Mouse (Mus musculus) heart, postnatal 25 days (tissue): ENCODE data around the gene Mbnl2. TPM values are rescaled to one million over a fixed set of nuclear protein-coding genes. Genes with fewer than 3 reads are reported as not detected.
A peak's percentile ranks its signal among the peaks of the same experiment; 100 is the strongest.

Experiments
- DNase-seq: peaks from one replicate; pipeline ENCODE4 v3.0.0; 2022; ENCODE audit warnings: low spot score
- intact Hi-C: fragments of 180-260 bp; cut with DNase I; formaldehyde crosslinking; loops from one replicate; pipeline ENCODE4 v1.15.1; 2025
- total RNA-seq, 2 experiments: library from RNA; stranded (reverse); gene quantifications; 2 replicates each; pipeline ENCODE4 v1.2.3; 2021

The Mbnl2 gene
- total RNA-seq, 2 experiments from 2014 or later, result 234 to 252 TPM

GRCm38 (mm10) chr14:120370044-120370443 is 94.6 kb downstream of the Mbnl2 start:
- no peak for DNase-seq
- intact Hi-C loops, result no loop called here

- intact Hi-C loops, result no loop called here
- DNase-seq, result no peak
Observed at GRCm38 (mm10) chr14:120370631-120371030, 95.2 kb downstream of the Mbnl2 start.

GRCm38 (mm10) chr14:120371174-120371573 is 95.7 kb downstream of the Mbnl2 start:
- no peak for DNase-seq
- intact Hi-C loops, result no loop called here

- intact Hi-C loops, result no loop called here
- DNase-seq, result no peak
Observed at GRCm38 (mm10) chr14:120373026-120374024, 97.9 kb downstream of the Mbnl2 start.

- no peak for DNase-seq
- intact Hi-C loops, result no loop called here
Observed at GRCm38 (mm10) chr14:120374786-120375185, 99.3 kb downstream of the Mbnl2 start.

- no peak for DNase-seq
- intact Hi-C loops, result no loop called here
Observed at GRCm38 (mm10) chr14:120377192-120377591, 101.7 kb downstream of the Mbnl2 start.

GRCm38 (mm10) chr14:120378002-120378401 is 102.5 kb downstream of the Mbnl2 start:
- DNase-seq, result no peak
- intact Hi-C loops, result no loop called here

GRCm38 (mm10) chr14:120379716-120380115 is 104.2 kb downstream of the Mbnl2 start:
- intact Hi-C loops, result loop anchor here (10.0 kb wide), 1 partner anchor 45 kb away; no protein-coding TSS in a partner anchor
- peak; percentile 69 for DNase-seq

GRCm38 (mm10) chr14:120381378-120382134 is 106.1 kb downstream of the Mbnl2 start:
- intact Hi-C loops, result loop anchor here (10.0 kb wide), 1 partner anchor 47 kb away; no protein-coding TSS in a partner anchor

GRCm38 (mm10) chr14:120382179-120382578 is 106.7 kb downstream of the Mbnl2 start:
- no peak for DNase-seq
- intact Hi-C loops, result loop anchor here (10.0 kb wide), 1 partner anchor 47 kb away; no protein-coding TSS in a partner anchor

More at GRCm38 (mm10) chr14:120381378-120382134, 106.1 kb downstream of the Mbnl2 start:
- DNase-seq, result no peak

GRCm38 (mm10) chr14:120383186-120383851 is 107.8 kb downstream of the Mbnl2 start:
- DNase-seq, result no peak
- intact Hi-C loops, result loop anchor here (10.0 kb wide), 1 partner anchor 49 kb away; no protein-coding TSS in a partner anchor

- intact Hi-C loops, result loop anchor here (10.0 kb wide), 1 partner anchor 50 kb away; no protein-coding TSS in a partner anchor
- no peak for DNase-seq
Observed at GRCm38 (mm10) chr14:120384615-120385014, 109.1 kb downstream of the Mbnl2 start.

- no peak for DNase-seq
- intact Hi-C loops, result loop anchor here (10.0 kb wide), 1 partner anchor 52 kb away; no protein-coding TSS in a partner anchor
Observed at GRCm38 (mm10) chr14:120387293-120387692, 111.8 kb downstream of the Mbnl2 start.

- intact Hi-C loops, result loop anchor here (10.0 kb wide), 1 partner anchor 54 kb away; no protein-coding TSS in a partner anchor
Observed at GRCm38 (mm10) chr14:120388818-120389691, 113.6 kb downstream of the Mbnl2 start.

GRCm38 (mm10) chr14:120390231-120390944 is 114.9 kb downstream of the Mbnl2 start:
- intact Hi-C loops, result no loop called here
- no peak for DNase-seq

More at GRCm38 (mm10) chr14:120388818-120389691, 113.6 kb downstream of the Mbnl2 start:
- no peak for DNase-seq

GRCm38 (mm10) chr14:120391701-120392100 is 116.2 kb downstream of the Mbnl2 start:
- intact Hi-C loops, result no loop called here
- DNase-seq, result no peak

GRCm38 (mm10) chr14:120392441-120392840 is 117.0 kb downstream of the Mbnl2 start:
- no peak for DNase-seq
- intact Hi-C loops, result no loop called here

- no peak for DNase-seq
- intact Hi-C loops, result no loop called here
Observed at GRCm38 (mm10) chr14:120393441-120393840, 118.0 kb downstream of the Mbnl2 start.
